Mouse (Mus musculus): ENCODE results near the gene Artn. TPM values are rescaled to one million over a fixed set of nuclear protein-coding genes. Genes with fewer than 3 reads are reported as not detected.
A peak's percentile ranks its signal among the peaks of the same experiment; 100 is the strongest.

Artn gene
- 0.85 and 1.3 TPM in 2 replicates for polyA plus RNA-seq (2016; fragmentation: Nextera tagmentation; extraction: Ambion mirVana)

- WGBS, result under 1% methylated on average over 33 of the region's 33 CpGs
- Histone ChIP-seq H3K27ac (peak within 1 kb of the TSS; percentile 54), H3K27me3 (ENCODE audit: insufficient read depth, poor library complexity, severe bottlenecking) (peaks cover 60% of the 10 kb centered on the region)
Observed at GRCm38 (mm10) chr4:117929391-117929881, at the start of gene Artn. TSS of gene Artn (minus strand) at chr4:117929763.

GRCm38 (mm10) chr4:117979181-117979580, 49.6 kb upstream of the Artn start:
- Histone ChIP-seq H3K27ac (no peak overlapping the region), H3K36me3 (no peaks in the 10 kb centered on the region), H3K4me3 (no peak overlapping the region), H3K9me3 (no peaks in the 10 kb centered on the region), H3K4me1 (peaks cover 55% of the 10 kb centered on the region), H3K27me3 (ENCODE audit: insufficient read depth, poor library complexity, severe bottlenecking) (no peaks in the 10 kb centered on the region)
- 84% methylated on average over 4 of the region's 4 CpGs for WGBS
- DNase-seq (ENCODE audit: low spot score), result no peak

More at GRCm38 (mm10) chr4:117929391-117929881, at the start of gene Artn:
- Histone ChIP-seq H3K36me3 (0 out of 2 replicates have a peak, but pooled peaks cover 7% of the 10 kb centered on the region), H3K9me3 (no peaks in the 10 kb centered on the region), H3K4me3 (peak within 1 kb of the TSS; percentile 64), H3K4me1 (peaks cover 38% of the 10 kb centered on the region)
- no peak for DNase-seq (ENCODE audit: low spot score)

- Histone ChIP-seq H3K4me1 (peaks cover 61% of the 10 kb centered on the region), H3K36me3 (no peaks in the 10 kb centered on the region), H3K4me3 (peak overlapping the region; percentile 8; the same call in 1 of the 2 replicates), H3K27ac (peak overlapping the region; percentile 78), H3K27me3 (ENCODE audit: insufficient read depth, poor library complexity, severe bottlenecking) (no peaks in the 10 kb centered on the region), H3K9me3 (no peaks in the 10 kb centered on the region)
- 84% methylated on average over 9 of the region's 9 CpGs for WGBS
- DNase-seq (ENCODE audit: low spot score), result no peak
Observed at GRCm38 (mm10) chr4:117978282-117978681, 48.7 kb upstream of the Artn start.

GRCm38 (mm10) chr4:117977841-117978240, 48.3 kb upstream of the Artn start:
- Histone ChIP-seq H3K36me3 (no peaks in the 10 kb centered on the region), H3K4me1 (peaks cover 61% of the 10 kb centered on the region), H3K27ac (peak overlapping the region; percentile 78), H3K9me3 (no peaks in the 10 kb centered on the region), H3K4me3 (peak overlapping the region; percentile 31; the same call in 1 of the 2 replicates), H3K27me3 (ENCODE audit: insufficient read depth, poor library complexity, severe bottlenecking) (no peaks in the 10 kb centered on the region)
- 77% methylated on average over 11 of the region's 11 CpGs for WGBS
- DNase-seq (ENCODE audit: low spot score), result no peak

GRCm38 (mm10) chr4:117977371-117977770, 47.8 kb upstream of the Artn start:
- Histone ChIP-seq H3K4me3 (peak overlapping the region; percentile 31), H3K9me3 (no peaks in the 10 kb centered on the region), H3K36me3 (no peaks in the 10 kb centered on the region), H3K27me3 (ENCODE audit: insufficient read depth, poor library complexity, severe bottlenecking) (no peaks in the 10 kb centered on the region), H3K27ac (peak overlapping the region; percentile 78), H3K4me1 (peaks cover 61% of the 10 kb centered on the region)
- DNase-seq (ENCODE audit: low spot score), result no peak
- WGBS, result 49% methylated on average over 9 of the region's 9 CpGs

- Histone ChIP-seq H3K9me3 (no peaks in the 10 kb centered on the region), H3K4me3 (no peak overlapping the region), H3K36me3 (no peaks in the 10 kb centered on the region), H3K4me1 (peaks cover 59% of the 10 kb centered on the region), H3K27me3 (ENCODE audit: insufficient read depth, poor library complexity, severe bottlenecking) (no peaks in the 10 kb centered on the region), H3K27ac (peak overlapping the region; percentile 78)
- 78% methylated on average over 1 of the region's 1 CpGs for WGBS
- no peak for DNase-seq (ENCODE audit: low spot score)
Observed at GRCm38 (mm10) chr4:117975820-117976219, 46.3 kb upstream of the Artn start.

GRCm38 (mm10) chr4:117974719-117975118, 45.2 kb upstream of the Artn start:
- no peak for DNase-seq (ENCODE audit: low spot score)
- Histone ChIP-seq H3K9me3 (no peaks in the 10 kb centered on the region), H3K4me3 (no peak overlapping the region), H3K27ac (no peak overlapping the region), H3K4me1 (peaks cover 57% of the 10 kb centered on the region), H3K27me3 (ENCODE audit: insufficient read depth, poor library complexity, severe bottlenecking) (no peaks in the 10 kb centered on the region), H3K36me3 (no peaks in the 10 kb centered on the region)
- WGBS, result 80% methylated on average over 5 of the region's 5 CpGs

GRCm38 (mm10) chr4:117972999-117973398, 43.4 kb upstream of the Artn start:
- 44% methylated on average over 10 of the region's 10 CpGs for WGBS
- Histone ChIP-seq H3K27ac (0 out of 2 replicates have a peak overlapping the region, but pooled peaks have one; percentile 23), H3K4me1 (peaks cover 53% of the 10 kb centered on the region), H3K36me3 (no peaks in the 10 kb centered on the region), H3K27me3 (ENCODE audit: insufficient read depth, poor library complexity, severe bottlenecking) (no peaks in the 10 kb centered on the region), H3K9me3 (no peaks in the 10 kb centered on the region), H3K4me3 (no peak overlapping the region)
- DNase-seq (ENCODE audit: low spot score), result no peak

GRCm38 (mm10) chr4:117964346-117965025, 34.9 kb upstream of the Artn start:
- Histone ChIP-seq H3K27me3 (ENCODE audit: insufficient read depth, poor library complexity, severe bottlenecking) (no peaks in the 10 kb centered on the region), H3K9me3 (no peaks in the 10 kb centered on the region), H3K27ac (peak overlapping the region; percentile 49), H3K4me3 (no peak overlapping the region), H3K4me1 (peaks cover 30% of the 10 kb centered on the region), H3K36me3 (0 out of 2 replicates have a peak, but pooled peaks cover 16% of the 10 kb centered on the region)
- no peak for DNase-seq (ENCODE audit: low spot score)
- WGBS, result 55% methylated on average over 14 of the region's 14 CpGs

GRCm38 (mm10) chr4:117957492-117957891, 27.9 kb upstream of the Artn start:
- 33% methylated on average over 4 of the region's 4 CpGs for WGBS
- Histone ChIP-seq H3K4me1 (peaks cover 25% of the 10 kb centered on the region), H3K9me3 (no peaks in the 10 kb centered on the region), H3K27me3 (ENCODE audit: insufficient read depth, poor library complexity, severe bottlenecking) (no peaks in the 10 kb centered on the region), H3K27ac (peak overlapping the region; percentile 84), H3K4me3 (no peak overlapping the region), H3K36me3 (peaks cover 44% of the 10 kb centered on the region)
- DNase-seq (ENCODE audit: low spot score), result peak; percentile 84

- H3K27ac ChIP-seq, result no peak overlapping the region
- peaks cover 14% of the 10 kb centered on the region; the same call in 1 of the 2 replicates for H3K4me1 ChIP-seq
- H3K9me3 ChIP-seq, result no peaks in the 10 kb centered on the region
- DNase-seq (ENCODE audit: low spot score), result no peak
- no peak overlapping the region for H3K4me3 ChIP-seq
- 81% methylated on average over 7 of the region's 7 CpGs for WGBS
- H3K36me3 ChIP-seq, result peaks cover 25% of the 10 kb centered on the region
- H3K27me3 ChIP-seq (ENCODE audit: insufficient read depth, poor library complexity, severe bottlenecking), result no peaks in the 10 kb centered on the region
Observed at GRCm38 (mm10) chr4:117947493-117947892, 17.9 kb upstream of the Artn start.

- Histone ChIP-seq H3K27me3 (ENCODE audit: insufficient read depth, poor library complexity, severe bottlenecking) (no peaks in the 10 kb centered on the region), H3K27ac (no peak overlapping the region), H3K36me3 (peaks cover 18% of the 10 kb centered on the region), H3K4me3 (no peak overlapping the region), H3K9me3 (no peaks in the 10 kb centered on the region), H3K4me1 (peaks cover 14% of the 10 kb centered on the region; the same call in 1 of the 2 replicates)
- WGBS, result 80% methylated on average over 11 of the region's 11 CpGs
- DNase-seq (ENCODE audit: low spot score), result no peak
Observed at GRCm38 (mm10) chr4:117946639-117947305, 17.2 kb upstream of the Artn start.

GRCm38 (mm10) chr4:117943317-117943716, 13.8 kb upstream of the Artn start:
- Histone ChIP-seq H3K9me3 (no peaks in the 10 kb centered on the region), H3K4me1 (peaks cover 14% of the 10 kb centered on the region; the same call in 1 of the 2 replicates), H3K27me3 (ENCODE audit: insufficient read depth, poor library complexity, severe bottlenecking) (no peaks in the 10 kb centered on the region), H3K27ac (no peak overlapping the region), H3K36me3 (peaks cover 29% of the 10 kb centered on the region), H3K4me3 (no peak overlapping the region)
- DNase-seq (ENCODE audit: low spot score), result no peak
- WGBS, result 59% methylated on average over 5 of the region's 5 CpGs
